Mouse (Mus musculus) kidney, embryonic 15.5 days (tissue): ENCODE measurements around the gene Fars2. TPM values are rescaled to one million over a fixed set of nuclear protein-coding genes. Genes with fewer than 3 reads are reported as not detected.

Experiments used
- ATAC-seq: fragments of 200-750 bp; cut with Nextera tagmentation; replicated peaks from 2 replicates; pipeline ENCODE4 v1.8.0; 2017; ENCODE audit warnings: moderate TSS enrichment; ENCODE audit not compliant: low FRiP score
- H3K27ac ChIP-seq: fragments of 300-500 bp; sonication (generic); 2 replicates; pipeline ENCODE4 v1.5.1; 2015; ENCODE audit warnings: mild to moderate bottlenecking, inconsistent platforms
- H3K27me3 ChIP-seq: fragments of 300-500 bp; sonication (generic); 2 replicates; pipeline ENCODE4 v1.6.1; 2015; ENCODE audit warnings: inconsistent platforms
- H3K36me3 ChIP-seq: fragments of 300-500 bp; sonication (generic); 2 replicates; pipeline ENCODE4 v1.6.1; 2015; ENCODE audit warnings: inconsistent platforms
- H3K4me1 ChIP-seq: fragments of 300-500 bp; sonication (generic); 2 replicates; pipeline ENCODE4 v1.6.1; 2015; ENCODE audit warnings: inconsistent platforms
- H3K4me2 ChIP-seq: fragments of 300-500 bp; sonication (generic); 2 replicates; pipeline ENCODE4 v1.6.1; 2015; ENCODE audit warnings: moderate library complexity, mild to moderate bottlenecking, inconsistent platforms
- H3K4me3 ChIP-seq: fragments of 300-500 bp; sonication (generic); replicated peaks from 2 replicates; pipeline ENCODE4 v1.5.1; 2015; ENCODE audit warnings: mild to moderate bottlenecking, inconsistent platforms
- H3K9ac ChIP-seq: fragments of 300-500 bp; sonication (generic); 2 replicates; pipeline ENCODE4 v1.6.1; 2015; ENCODE audit warnings: mild to moderate bottlenecking, inconsistent platforms
- H3K9me3 ChIP-seq: fragments of 300-500 bp; sonication (generic); replicated peaks from 2 replicates; pipeline ENCODE4 v1.6.1; 2016; ENCODE audit warnings: inconsistent platforms
- WGBS: fragments of 180-500 bp; shearing (Covaris S2); methylation state at CpG from one replicate; pipeline ENCODE4 v1.1.7; 2015; ENCODE audit warnings: mixed read lengths; 5-methylcytosine and 5-hydroxymethylcytosine counted together
- polyA plus RNA-seq: library from polyadenylated mRNA; unstranded; fragments of >200 nt; fragmentation: Nextera tagmentation; extraction: Ambion mirVana; gene quantifications from 2 replicates; pipeline ENCODE4 v1.2.1, GENCODE M21; 2015

Fars2 gene
- polyA plus RNA-seq, 1 experiment from 2014 or later = 35.8 TPM

- no peak overlapping the region for H3K9ac ChIP-seq
- no peaks in the 10 kb centered on the region for H3K36me3 ChIP-seq
- 44% methylated on average over 1 of the region's 1 CpGs for WGBS
- no peaks in the 10 kb centered on the region for H3K4me1 ChIP-seq
- no peaks in the 10 kb centered on the region for H3K27me3 ChIP-seq
- ATAC-seq = no peak
- H3K9me3 ChIP-seq = no peaks in the 10 kb centered on the region
- H3K4me2 ChIP-seq = no peak overlapping the region
- H3K27ac ChIP-seq = no peak overlapping the region
- H3K4me3 ChIP-seq = no peak overlapping the region
These were observed 125.0 kb downstream of the Fars2 start for GRCm38 (mm10) chr13:36242261-36242660.

GRCm38 (mm10) chr13:36253936-36254335 is 136.7 kb downstream of the Fars2 start:
- Histone ChIP-seq H3K4me2 (no peak overlapping the region), H3K27me3 (no peaks in the 10 kb centered on the region), H3K9me3 (no peaks in the 10 kb centered on the region), H3K36me3 (no peaks in the 10 kb centered on the region), H3K4me1 (no peaks in the 10 kb centered on the region), H3K9ac (no peak overlapping the region), H3K27ac (no peak overlapping the region), H3K4me3 (no peak overlapping the region)
- 72% methylated on average over 3 of the region's 3 CpGs for WGBS
- ATAC-seq = no peak

- WGBS = 80% methylated on average over 5 of the region's 5 CpGs
- no peak overlapping the region for H3K4me2 ChIP-seq
- H3K9me3 ChIP-seq = peaks cover 6% of the 10 kb centered on the region; the same call in 1 of the 2 replicates
- no peaks in the 10 kb centered on the region for H3K4me1 ChIP-seq
- no peak overlapping the region for H3K9ac ChIP-seq
- peaks cover 5% of the 10 kb centered on the region for H3K36me3 ChIP-seq
- no peaks in the 10 kb centered on the region for H3K27me3 ChIP-seq
- H3K4me3 ChIP-seq = no peak overlapping the region
- no peak for ATAC-seq
- no peak overlapping the region for H3K27ac ChIP-seq
These were observed 140.0 kb downstream of the Fars2 start for GRCm38 (mm10) chr13:36257213-36257612.

GRCm38 (mm10) chr13:36259754-36260153 is 142.5 kb downstream of the Fars2 start:
- ATAC-seq = no peak

GRCm38 (mm10) chr13:36261299-36261698 is 144.1 kb downstream of the Fars2 start:
- H3K4me2 ChIP-seq = no peak overlapping the region
- H3K36me3 ChIP-seq = peaks cover 5% of the 10 kb centered on the region
- H3K27ac ChIP-seq = no peak overlapping the region
- no peak overlapping the region for H3K4me3 ChIP-seq
- no peak for ATAC-seq
- no peak overlapping the region for H3K9ac ChIP-seq
- no peaks in the 10 kb centered on the region for H3K4me1 ChIP-seq
- H3K27me3 ChIP-seq = no peaks in the 10 kb centered on the region
- peaks cover 6% of the 10 kb centered on the region; the same call in 1 of the 2 replicates for H3K9me3 ChIP-seq
- 84% methylated on average over 2 of the region's 2 CpGs for WGBS

More at GRCm38 (mm10) chr13:36259754-36260153, 142.5 kb downstream of the Fars2 start:
- Histone ChIP-seq H3K9me3 (peaks cover 6% of the 10 kb centered on the region; the same call in 1 of the 2 replicates), H3K27ac (no peak overlapping the region), H3K36me3 (peaks cover 5% of the 10 kb centered on the region), H3K4me2 (no peak overlapping the region), H3K4me1 (no peaks in the 10 kb centered on the region), H3K9ac (no peak overlapping the region), H3K4me3 (no peak overlapping the region), H3K27me3 (no peaks in the 10 kb centered on the region)
- 95% methylated on average over 1 of the region's 1 CpGs for WGBS

GRCm38 (mm10) chr13:36263240-36264095 is 146.3 kb downstream of the Fars2 start:
- H3K4me1 ChIP-seq = no peaks in the 10 kb centered on the region
- 62% methylated on average over 5 of the region's 5 CpGs for WGBS
- H3K4me3 ChIP-seq = no peak overlapping the region
- H3K9ac ChIP-seq = no peak overlapping the region
- H3K4me2 ChIP-seq = no peak overlapping the region
- peaks cover 5% of the 10 kb centered on the region for H3K36me3 ChIP-seq
- no peak for ATAC-seq
- H3K9me3 ChIP-seq = peaks cover 6% of the 10 kb centered on the region; the same call in 1 of the 2 replicates
- no peak overlapping the region for H3K27ac ChIP-seq
- no peaks in the 10 kb centered on the region for H3K27me3 ChIP-seq

GRCm38 (mm10) chr13:36264391-36264790 is 147.2 kb downstream of the Fars2 start:
- no peaks in the 10 kb centered on the region for H3K27me3 ChIP-seq

GRCm38 (mm10) chr13:36265342-36265744 is 148.1 kb downstream of the Fars2 start:
- Histone ChIP-seq H3K27ac (no peak overlapping the region), H3K36me3 (no peaks in the 10 kb centered on the region), H3K27me3 (no peaks in the 10 kb centered on the region), H3K9me3 (no peaks in the 10 kb centered on the region), H3K4me2 (no peak overlapping the region), H3K4me3 (no peak overlapping the region), H3K4me1 (no peaks in the 10 kb centered on the region), H3K9ac (no peak overlapping the region)
- no peak for ATAC-seq
- WGBS = 67% methylated on average over 3 of the region's 3 CpGs

More at GRCm38 (mm10) chr13:36264391-36264790, 147.2 kb downstream of the Fars2 start:
- Histone ChIP-seq H3K9ac (no peak overlapping the region), H3K36me3 (peaks cover 5% of the 10 kb centered on the region), H3K4me2 (no peak overlapping the region), H3K27ac (no peak overlapping the region), H3K4me3 (no peak overlapping the region), H3K4me1 (no peaks in the 10 kb centered on the region), H3K9me3 (peaks cover 6% of the 10 kb centered on the region; the same call in 1 of the 2 replicates)
- WGBS = 92% methylated on average over 5 of the region's 5 CpGs
- no peak for ATAC-seq

- 76% methylated on average over 1 of the region's 1 CpGs for whole genome bisulfite sequencing
These were observed 150.2 kb downstream of the Fars2 start for GRCm38 (mm10) chr13:36267399-36267798.

GRCm38 (mm10) chr13:36270867-36271266 is 153.7 kb downstream of the Fars2 start:
- Histone ChIP-seq H3K9ac (no peak overlapping the region), H3K27me3 (no peaks in the 10 kb centered on the region), H3K4me2 (no peak overlapping the region), H3K9me3 (no peaks in the 10 kb centered on the region), H3K4me3 (no peak overlapping the region), H3K36me3 (no peaks in the 10 kb centered on the region), H3K4me1 (no peaks in the 10 kb centered on the region), H3K27ac (no peak overlapping the region)
- 88% methylated on average over 1 of the region's 1 CpGs for WGBS
- no peak for ATAC-seq

More at GRCm38 (mm10) chr13:36267399-36267798, 150.2 kb downstream of the Fars2 start:
- Histone ChIP-seq H3K4me3 (no peak overlapping the region), H3K9ac (no peak overlapping the region), H3K27ac (no peak overlapping the region), H3K9me3 (no peaks in the 10 kb centered on the region), H3K4me1 (no peaks in the 10 kb centered on the region), H3K36me3 (no peaks in the 10 kb centered on the region), H3K27me3 (no peaks in the 10 kb centered on the region), H3K4me2 (no peak overlapping the region)
- no peak for ATAC-seq

- H3K27ac ChIP-seq = no peak overlapping the region
- no peaks in the 10 kb centered on the region for H3K36me3 ChIP-seq
- no peaks in the 10 kb centered on the region for H3K27me3 ChIP-seq
- H3K9ac ChIP-seq = no peak overlapping the region
- no peaks in the 10 kb centered on the region for H3K4me1 ChIP-seq
- H3K4me3 ChIP-seq = no peak overlapping the region
- H3K4me2 ChIP-seq = no peak overlapping the region
- 76% methylated on average over 2 of the region's 2 CpGs for WGBS
- ATAC-seq = no peak
- no peaks in the 10 kb centered on the region for H3K9me3 ChIP-seq
These were observed 156.3 kb downstream of the Fars2 start for GRCm38 (mm10) chr13:36273497-36273896.

- no peak overlapping the region for H3K4me3 ChIP-seq
- WGBS = 82% methylated on average over 2 of the region's 2 CpGs
- ATAC-seq = no peak
- H3K36me3 ChIP-seq = no peaks in the 10 kb centered on the region
- H3K27ac ChIP-seq = no peak overlapping the region
- no peaks in the 10 kb centered on the region for H3K4me1 ChIP-seq
- H3K4me2 ChIP-seq = no peak overlapping the region
- H3K27me3 ChIP-seq = peaks cover 12% of the 10 kb centered on the region
- H3K9me3 ChIP-seq = no peaks in the 10 kb centered on the region
- no peak overlapping the region for H3K9ac ChIP-seq
These were observed 159.0 kb downstream of the Fars2 start for GRCm38 (mm10) chr13:36276194-36276593.
